Mouse (Mus musculus) kidney, postnatal 14 days (tissue): Measurements from ENCODE around the gene Ccdc167.

Experiments used
- DNase-seq: peaks from one replicate; pipeline ENCODE4 v3.0.0; 2022; ENCODE audit warnings: mixed read lengths

The Ccdc167 gene

DNA sequence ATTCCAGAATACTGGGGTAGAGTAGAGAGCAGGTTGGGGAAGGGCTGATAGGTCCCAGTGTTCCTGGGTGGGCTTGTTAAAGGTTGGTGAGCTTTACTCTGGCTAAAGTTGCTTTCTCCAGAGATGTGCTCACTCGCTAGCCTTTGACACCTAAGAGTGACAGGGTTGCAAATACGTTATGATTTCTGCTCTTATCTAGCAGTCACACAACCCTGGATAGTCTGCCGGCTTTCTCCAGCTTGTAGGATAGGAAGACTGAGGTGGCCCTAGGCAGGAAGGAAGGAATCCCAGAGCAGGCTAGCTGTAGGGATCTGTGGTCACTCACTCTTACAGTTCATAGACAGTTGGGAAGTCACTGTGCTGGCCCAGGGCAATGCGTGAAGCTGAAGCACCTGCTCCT, 32.6 kb downstream of the Ccdc167 start:
- DNase-seq = no peak

DNA sequence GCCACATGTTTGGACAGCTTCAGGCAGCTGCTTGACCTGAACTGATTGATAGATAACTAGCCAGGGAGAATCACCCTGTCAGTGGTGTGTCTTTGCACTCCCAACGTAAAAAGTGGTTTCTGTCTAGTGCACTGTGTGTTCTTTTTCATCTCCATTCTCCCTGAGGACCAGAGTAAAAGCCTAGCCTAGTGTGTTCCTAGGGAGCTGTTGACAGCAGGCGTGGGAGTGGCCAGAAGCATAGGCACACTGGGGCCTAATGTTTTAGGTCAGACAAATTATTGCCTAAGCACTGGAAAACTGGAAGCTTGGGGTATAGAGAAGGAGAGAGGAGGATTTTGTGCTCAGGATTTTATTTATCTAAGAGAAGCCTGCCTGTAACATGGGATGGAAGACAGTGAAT, 33.7 kb downstream of the Ccdc167 start:
- no peak for DNase-seq

DNA sequence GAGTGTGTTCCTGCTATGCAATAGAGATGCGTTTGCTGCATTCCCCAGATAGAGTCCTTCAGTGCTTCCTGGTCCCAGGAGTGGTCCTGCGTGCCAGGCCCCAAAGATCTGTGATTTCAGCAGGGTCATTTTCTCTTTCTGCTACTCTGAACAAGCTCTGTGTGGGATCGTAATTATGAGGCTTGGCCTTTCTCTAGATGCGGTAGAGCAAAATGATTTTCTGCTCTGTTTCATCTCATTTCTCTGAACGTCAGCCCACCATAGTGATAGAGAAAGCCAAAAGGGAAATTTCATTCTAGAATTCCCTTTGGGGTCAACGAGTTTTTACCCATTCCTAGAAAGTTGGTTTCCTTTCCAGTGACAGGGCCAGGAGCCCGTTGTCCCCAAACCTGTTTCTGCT, 34.6 kb downstream of the Ccdc167 start:
- DNase-seq = no peak

- DNase-seq = no peak
Measured at GRCm38 (mm10) chr17:29681669-29682068, 35.2 kb downstream of the Ccdc167 start.

- no peak for DNase-seq
Measured at GRCm38 (mm10) chr17:29680921-29681320, 35.9 kb downstream of the Ccdc167 start.

DNA sequence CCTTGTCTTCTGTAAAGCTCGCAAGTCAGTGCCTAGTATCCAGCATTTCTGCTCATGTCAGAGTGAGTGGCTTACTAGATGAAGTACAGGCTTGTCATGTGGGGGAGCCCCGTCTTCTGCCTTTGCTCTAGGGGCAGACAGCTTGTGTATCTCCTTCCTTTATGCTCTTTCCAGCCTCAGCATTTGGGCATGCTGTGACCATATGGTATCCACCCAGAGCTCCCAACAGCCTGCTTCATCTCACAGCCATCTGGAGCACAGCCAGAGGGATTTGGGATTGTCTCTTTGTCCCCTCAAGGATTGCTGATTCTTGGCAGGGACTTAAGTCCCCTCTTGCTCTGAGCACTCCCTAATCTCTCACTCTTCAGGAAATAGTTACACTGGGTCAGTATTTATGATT, 36.7 kb downstream of the Ccdc167 start:
- peak; percentile 84 for DNase-seq

GRCm38 (mm10) chr17:29679038-29679767, 37.6 kb downstream of the Ccdc167 start:
- DNase-seq = no peak

DNA sequence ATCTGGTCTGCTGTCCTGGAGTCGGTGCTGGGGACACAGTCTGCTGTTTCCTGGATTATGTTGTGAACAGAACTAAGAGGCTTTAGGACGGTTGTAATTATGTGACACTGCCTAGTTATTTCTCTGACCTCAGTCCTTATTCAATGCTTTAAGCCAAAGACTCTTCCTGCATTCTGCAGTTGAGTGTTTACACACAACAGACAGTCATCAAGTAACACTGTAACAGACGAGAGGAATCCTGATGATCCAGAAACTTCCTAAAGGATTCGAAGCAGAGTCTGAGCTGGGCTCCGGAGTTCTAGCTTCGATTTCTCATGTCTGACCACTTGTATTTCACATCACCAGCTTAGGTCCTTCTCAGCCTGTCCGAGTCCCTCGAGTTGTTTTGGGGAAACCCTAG, 38.3 kb downstream of the Ccdc167 start:
- no peak for DNase-seq

DNA sequence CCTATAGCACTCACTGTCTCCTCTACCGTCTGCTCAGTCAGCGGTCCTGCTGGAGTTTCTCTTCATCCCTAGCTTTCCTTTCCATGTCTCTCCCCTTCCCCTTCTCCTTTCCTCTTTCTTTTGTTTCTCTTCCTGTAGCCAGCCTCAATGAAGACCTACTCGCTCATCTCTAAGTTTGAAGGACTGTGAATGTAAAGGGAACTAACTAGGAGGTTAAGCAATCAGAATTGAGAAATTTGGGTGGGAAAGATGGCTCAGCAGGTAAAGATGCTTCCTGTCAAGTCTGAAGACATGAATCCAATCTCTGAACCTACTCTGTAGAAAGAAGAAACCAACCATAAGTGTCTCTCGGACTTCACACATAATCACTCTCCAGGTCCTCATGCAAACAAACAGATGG, 43.5 kb downstream of the Ccdc167 start:
- DNase-seq = no peak

- no peak for DNase-seq
Measured at GRCm38 (mm10) chr17:29671021-29671420, 45.8 kb downstream of the Ccdc167 start.

- DNase-seq = no peak
Measured at GRCm38 (mm10) chr17:29669936-29670335, 46.9 kb downstream of the Ccdc167 start.

DNA sequence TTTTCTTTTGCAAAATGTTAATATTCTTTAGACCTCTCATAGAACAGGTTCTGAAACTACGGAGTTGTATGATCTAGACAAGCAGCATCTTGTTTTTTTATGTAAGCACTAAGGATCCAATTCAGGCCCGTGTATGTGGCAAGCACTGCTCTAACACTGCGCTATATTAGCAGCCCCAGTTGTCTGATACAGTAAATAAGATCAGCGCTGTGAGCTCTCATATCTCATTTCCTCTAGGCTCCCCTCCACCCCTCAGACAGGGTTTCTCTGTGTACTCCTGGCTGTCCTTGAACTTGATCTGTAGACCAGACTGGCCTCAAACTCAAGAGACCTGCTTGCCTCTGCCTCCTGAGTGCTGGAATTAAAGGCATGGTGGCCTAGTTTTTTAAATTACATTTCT, 47.8 kb downstream of the Ccdc167 start:
- DNase-seq = no peak

- no peak for DNase-seq
Measured at GRCm38 (mm10) chr17:29668051-29668986, 48.5 kb downstream of the Ccdc167 start.

DNA sequence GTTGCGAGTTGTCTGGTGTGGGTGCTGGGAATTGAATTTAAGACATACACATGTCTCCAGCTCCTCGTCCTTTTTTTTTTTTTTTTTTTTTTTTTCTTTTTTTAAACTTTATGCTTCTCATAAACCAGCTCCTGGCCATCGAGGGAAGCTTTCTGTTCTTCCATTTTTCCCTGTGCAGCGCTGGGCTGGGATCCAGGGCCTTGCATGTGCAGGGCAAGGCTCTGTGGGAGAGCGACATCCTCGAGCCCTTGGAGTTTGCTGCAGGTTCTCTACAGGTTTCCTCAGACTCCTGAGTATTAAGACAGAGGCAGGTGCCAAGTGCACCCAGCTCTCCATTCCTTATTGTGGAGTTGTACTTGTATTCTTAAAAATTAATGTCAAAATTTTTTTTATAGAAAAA, 54.7 kb downstream of the Ccdc167 start:
- DNase-seq = no peak

GRCm38 (mm10) chr17:29660762-29661391, 56.0 kb downstream of the Ccdc167 start:
- DNase-seq = no peak

- peak; percentile 98 for DNase-seq
Measured at GRCm38 (mm10) chr17:29660076-29660761, 56.6 kb downstream of the Ccdc167 start, which contains the start of gene Cmtr1. Gene Cmtr1, plus strand, starts transcription at chr17:29660595.

GRCm38 (mm10) chr17:29658249-29658648, 58.6 kb downstream of the Ccdc167 start:
- DNase-seq = no peak

DNA sequence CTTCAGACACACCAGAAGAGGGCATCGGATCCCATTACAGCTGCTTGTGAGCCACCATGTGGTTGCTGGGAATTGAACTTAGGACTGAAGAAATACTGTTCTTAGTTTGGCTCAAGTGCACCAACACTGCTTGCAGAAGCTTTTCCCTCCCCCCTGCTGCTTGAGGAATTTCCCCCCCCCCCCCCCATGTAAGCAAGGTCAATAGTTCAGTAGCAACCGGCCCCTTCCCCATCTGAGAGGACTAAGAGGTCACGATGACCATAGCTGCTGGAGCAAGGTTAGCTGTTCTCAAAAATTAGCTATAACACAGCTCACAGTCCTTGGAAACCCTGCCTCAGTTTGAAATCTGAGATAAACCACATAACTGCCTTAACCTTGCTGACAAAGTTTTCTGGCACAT, 74.6 kb downstream of the Ccdc167 start:
- DNase-seq = no peak

GRCm38 (mm10) chr17:29640971-29641370, 75.9 kb downstream of the Ccdc167 start:
- DNase-seq = no peak

GRCm38 (mm10) chr17:29637895-29638294, 78.9 kb downstream of the Ccdc167 start:
- DNase-seq = no peak

DNA sequence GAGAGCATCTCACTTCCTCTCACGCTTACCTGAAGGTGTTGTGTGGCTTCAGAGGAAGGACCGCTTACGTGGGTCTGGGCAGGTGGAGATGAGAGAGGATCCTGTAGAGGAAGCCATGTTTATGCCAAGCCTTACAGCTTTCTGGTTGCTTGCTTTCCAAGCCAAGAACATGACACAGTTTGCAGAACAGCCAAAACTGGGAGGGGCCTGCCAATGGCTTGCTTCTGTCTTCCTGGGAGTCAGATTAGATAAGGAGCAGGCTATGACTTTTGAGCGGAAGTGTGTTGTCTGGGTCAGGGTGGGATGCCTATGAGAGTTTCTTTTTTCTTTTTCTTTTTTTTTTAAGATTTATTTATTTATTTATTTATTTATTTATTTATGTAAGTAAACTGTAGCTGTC, 79.5 kb downstream of the Ccdc167 start:
- no peak for DNase-seq
